Mouse (Mus musculus): ENCODE data around the gene Wdr12.
"Not testable (repeated sequence)": the region's sequence is repeated elsewhere in the genome, so short reads cannot be mapped to it uniquely, and the experiment has no call there.

Gene Wdr12

GRCm38 (mm10) chr1:60098024-60098781 is at the start of gene Wdr12, which contains the start of gene Carf:
Wdr12 (minus strand) TSS chr1:60098645.
Carf (plus strand) TSS chr1:60098247.
- in situ Hi-C loops (cut with MboI; ENCODE audit: low sequenced_read_pairs) = no loop called here

- in situ Hi-C loops (cut with MboI; ENCODE audit: low sequenced_read_pairs) = no loop called here
Measured at GRCm38 (mm10) chr1:60137346-60137745, 38.9 kb upstream of the Wdr12 start.

- in situ Hi-C loops (cut with MboI; ENCODE audit: low sequenced_read_pairs) = no loop called here
Measured at GRCm38 (mm10) chr1:60117721-60118455, 19.4 kb upstream of the Wdr12 start.

GRCm38 (mm10) chr1:60104582-60104981 is 6.1 kb upstream of the Wdr12 start:
- in situ Hi-C loops (cut with MboI; ENCODE audit: low sequenced_read_pairs) = no loop called here

- in situ Hi-C loops (cut with MboI; ENCODE audit: low sequenced_read_pairs) = no loop called here
Measured at GRCm38 (mm10) chr1:60098839-60099238, 394 bp upstream of the Wdr12 start.

GRCm38 (mm10) chr1:60097277-60098023 is 995 bp downstream of the Wdr12 start:
- in situ Hi-C loops (cut with MboI; ENCODE audit: low sequenced_read_pairs) = no loop called here

- in situ Hi-C loops (cut with MboI; ENCODE audit: low sequenced_read_pairs) = no loop called here
Measured at GRCm38 (mm10) chr1:60096572-60097276, 1.7 kb downstream of the Wdr12 start.

- in situ Hi-C loops (cut with MboI; ENCODE audit: low sequenced_read_pairs) = no loop called here
Measured at GRCm38 (mm10) chr1:60076411-60076810, 22.0 kb downstream of the Wdr12 start.

- in situ Hi-C loops (cut with MboI; ENCODE audit: low sequenced_read_pairs) = no loop called here
Measured at GRCm38 (mm10) chr1:60075590-60075989, 22.9 kb downstream of the Wdr12 start.

GRCm38 (mm10) chr1:60074935-60075334 is 23.5 kb downstream of the Wdr12 start:
- in situ Hi-C loops (cut with MboI; ENCODE audit: low sequenced_read_pairs) = no loop called here

- in situ Hi-C loops (cut with MboI; ENCODE audit: low sequenced_read_pairs) = not testable (repeated sequence)
Measured at GRCm38 (mm10) chr1:60070725-60071124, 27.7 kb downstream of the Wdr12 start.

- in situ Hi-C loops (cut with MboI; ENCODE audit: low sequenced_read_pairs) = no loop called here
Measured at GRCm38 (mm10) chr1:60056310-60056709, 42.1 kb downstream of the Wdr12 start.

- in situ Hi-C loops (cut with MboI; ENCODE audit: low sequenced_read_pairs) = no loop called here
Measured at GRCm38 (mm10) chr1:60054659-60055058, 43.8 kb downstream of the Wdr12 start.

- in situ Hi-C loops (cut with MboI; ENCODE audit: low sequenced_read_pairs) = not testable (repeated sequence)
Measured at GRCm38 (mm10) chr1:60047481-60047880, 51.0 kb downstream of the Wdr12 start.

- in situ Hi-C loops (cut with MboI; ENCODE audit: low sequenced_read_pairs) = no loop called here
Measured at GRCm38 (mm10) chr1:60044595-60044994, 53.9 kb downstream of the Wdr12 start.

- in situ Hi-C loops (cut with MboI; ENCODE audit: low sequenced_read_pairs) = no loop called here
Measured at GRCm38 (mm10) chr1:60042796-60043469, 55.5 kb downstream of the Wdr12 start, which contains the start of gene Ica1l. Ica1l (minus strand) TSS chr1:60043184.

- in situ Hi-C loops (cut with MboI; ENCODE audit: low sequenced_read_pairs) = no loop called here
Measured at GRCm38 (mm10) chr1:60042398-60042795, 56.0 kb downstream of the Wdr12 start.

GRCm38 (mm10) chr1:60035044-60035443 is 63.4 kb downstream of the Wdr12 start:
- in situ Hi-C loops (cut with MboI; ENCODE audit: low sequenced_read_pairs) = no loop called here
